Mouse (Mus musculus) heart, embryonic 16.5 days (tissue): ENCODE measurements around the gene Apbb2. TPM values are rescaled to one million over a fixed set of nuclear protein-coding genes. Genes with fewer than 3 reads are reported as not detected.
A peak's percentile ranks its signal among the peaks of the same experiment; 100 is the strongest.

Experiments used
- ATAC-seq: fragments of 200-750 bp; cut with Nextera tagmentation; replicated peaks from 2 replicates; pipeline ENCODE4 v1.8.0; 2017; ENCODE audit warnings: moderate number of reproducible peaks; ENCODE audit not compliant: insufficient read depth, low FRiP score; ENCODE audit errors: extremely low read depth
- H3K27ac ChIP-seq: fragments of 300-500 bp; sonication (generic); 2 replicates; pipeline ENCODE4 v1.5.1; 2014; ENCODE audit warnings: mild to moderate bottlenecking, low read length, control low read depth, moderate library complexity
- H3K27me3 ChIP-seq: fragments of 300-500 bp; sonication (generic); 2 replicates; pipeline ENCODE4 v1.6.1; 2014; ENCODE audit warnings: low read length, mixed read lengths; ENCODE audit not compliant: control insufficient read depth, insufficient read depth
- H3K36me3 ChIP-seq: fragments of 300-500 bp; sonication (generic); 2 replicates; pipeline ENCODE4 v1.6.1; 2014; ENCODE audit not compliant: control insufficient read depth, insufficient read depth
- H3K4me1 ChIP-seq: fragments of 300-500 bp; sonication (generic); 2 replicates; pipeline ENCODE4 v1.6.1; 2014; ENCODE audit warnings: low read length, mixed read lengths; ENCODE audit not compliant: control insufficient read depth, insufficient read depth
- H3K4me2 ChIP-seq: fragments of 300-500 bp; sonication (generic); 2 replicates; pipeline ENCODE4 v1.6.1; 2014; ENCODE audit warnings: low read depth, mild to moderate bottlenecking, control low read depth, low read length
- H3K4me3 ChIP-seq: fragments of 300-500 bp; sonication (generic); 2 replicates; pipeline ENCODE4 v1.5.1; 2014; ENCODE audit warnings: mild to moderate bottlenecking, control low read depth, low read length
- H3K9ac ChIP-seq: fragments of 300-500 bp; sonication (generic); 2 replicates; pipeline ENCODE4 v1.6.1; 2014; ENCODE audit warnings: low read length, control low read depth
- H3K9me3 ChIP-seq: fragments of 300-500 bp; sonication (generic); replicated peaks from 2 replicates; pipeline ENCODE4 v1.6.1; 2016; ENCODE audit warnings: low read length; ENCODE audit not compliant: control insufficient read depth
- WGBS: fragments of 180-500 bp; shearing (Covaris S2); extraction: QIAGEN DNeasy Blood & Tissue Kit; methylation state at CpG from one replicate; pipeline ENCODE4 v1.1.7; 2014; 5-methylcytosine and 5-hydroxymethylcytosine counted together
- polyA plus RNA-seq: library from polyadenylated mRNA; unstranded; fragments of >200 nt; fragmentation: Nextera tagmentation; extraction: Ambion mirVana; gene quantifications from 2 replicates; pipeline ENCODE4 v1.2.1, GENCODE M21; 2015

Gene Apbb2
- polyA plus RNA-seq, 1 experiment from 2014 or later = 34.0 TPM

- H3K4me2 ChIP-seq = no peak overlapping the region
- no peak for ATAC-seq
- no peak overlapping the region for H3K4me3 ChIP-seq
- H3K4me1 ChIP-seq = no peaks in the 10 kb centered on the region
- H3K9ac ChIP-seq = no peak overlapping the region
- H3K27me3 ChIP-seq = no peaks in the 10 kb centered on the region
- no peak overlapping the region for H3K27ac ChIP-seq
- no peaks in the 10 kb centered on the region for H3K36me3 ChIP-seq
- H3K9me3 ChIP-seq = no peaks in the 10 kb centered on the region
These were observed 105.2 kb downstream of the Apbb2 start for GRCm38 (mm10) chr5:66513412-66513811.

- Histone ChIP-seq H3K4me2 (no peak overlapping the region), H3K9me3 (no peaks in the 10 kb centered on the region), H3K9ac (no peak overlapping the region), H3K27ac (no peak overlapping the region), H3K4me1 (no peaks in the 10 kb centered on the region), H3K27me3 (no peaks in the 10 kb centered on the region), H3K36me3 (no peaks in the 10 kb centered on the region), H3K4me3 (no peak overlapping the region)
- 93% methylated on average over 7 of the region's 7 CpGs for WGBS
- no peak for ATAC-seq
These were observed 106.1 kb downstream of the Apbb2 start for GRCm38 (mm10) chr5:66512519-66512918.

- no peaks in the 10 kb centered on the region for H3K27me3 ChIP-seq
- no peaks in the 10 kb centered on the region for H3K36me3 ChIP-seq
- H3K4me3 ChIP-seq = no peak overlapping the region
- H3K9ac ChIP-seq = no peak overlapping the region
- ATAC-seq = no peak
- no peak overlapping the region for H3K4me2 ChIP-seq
- peak overlapping the region; percentile 13; the same call in 1 of the 2 replicates for H3K27ac ChIP-seq
- 79% methylated on average over 7 of the region's 7 CpGs for WGBS
- no peaks in the 10 kb centered on the region for H3K9me3 ChIP-seq
- no peaks in the 10 kb centered on the region for H3K4me1 ChIP-seq
These were observed 107.9 kb downstream of the Apbb2 start for GRCm38 (mm10) chr5:66510716-66511115.

GRCm38 (mm10) chr5:66509151-66509550, 109.4 kb downstream of the Apbb2 start:
- H3K4me2 ChIP-seq = no peak overlapping the region
- H3K9ac ChIP-seq = no peak overlapping the region
- no peak overlapping the region for H3K27ac ChIP-seq
- ATAC-seq = no peak
- H3K9me3 ChIP-seq = no peaks in the 10 kb centered on the region
- H3K36me3 ChIP-seq = no peaks in the 10 kb centered on the region
- H3K4me3 ChIP-seq = no peak overlapping the region
- WGBS = 63% methylated on average over 5 of the region's 5 CpGs
- H3K27me3 ChIP-seq = no peaks in the 10 kb centered on the region
- peaks cover 7% of the 10 kb centered on the region for H3K4me1 ChIP-seq

GRCm38 (mm10) chr5:66505578-66505977, 113.0 kb downstream of the Apbb2 start:
- no peaks in the 10 kb centered on the region for H3K36me3 ChIP-seq

GRCm38 (mm10) chr5:66505071-66505470, 113.5 kb downstream of the Apbb2 start:
- peaks cover 3% of the 10 kb centered on the region; the same call in 1 of the 2 replicates for H3K9me3 ChIP-seq
- peaks cover 16% of the 10 kb centered on the region for H3K4me1 ChIP-seq
- no peak overlapping the region for H3K4me3 ChIP-seq
- no peak overlapping the region for H3K9ac ChIP-seq
- H3K27ac ChIP-seq = no peak overlapping the region
- WGBS = 67% methylated on average over 1 of the region's 1 CpGs
- no peak overlapping the region for H3K4me2 ChIP-seq
- no peak for ATAC-seq
- no peaks in the 10 kb centered on the region for H3K27me3 ChIP-seq
- peaks cover 3% of the 10 kb centered on the region; the same call in 1 of the 2 replicates for H3K36me3 ChIP-seq

More at GRCm38 (mm10) chr5:66505578-66505977, 113.0 kb downstream of the Apbb2 start:
- no peak overlapping the region for H3K9ac ChIP-seq
- 80% methylated on average over 3 of the region's 3 CpGs for WGBS
- no peaks in the 10 kb centered on the region for H3K27me3 ChIP-seq
- H3K4me2 ChIP-seq = no peak overlapping the region
- no peaks in the 10 kb centered on the region for H3K9me3 ChIP-seq
- ATAC-seq = no peak
- no peak overlapping the region for H3K27ac ChIP-seq
- H3K4me3 ChIP-seq = no peak overlapping the region
- peaks cover 16% of the 10 kb centered on the region for H3K4me1 ChIP-seq

GRCm38 (mm10) chr5:66504434-66504747, 114.2 kb downstream of the Apbb2 start:
- Histone ChIP-seq H3K4me2 (peak overlapping the region; percentile 30), H3K9ac (no peak overlapping the region), H3K4me1 (peaks cover 16% of the 10 kb centered on the region), H3K36me3 (peaks cover 3% of the 10 kb centered on the region; the same call in 1 of the 2 replicates), H3K27ac (peak overlapping the region; percentile 67), H3K4me3 (no peak overlapping the region), H3K9me3 (peaks cover 5% of the 10 kb centered on the region; the same call in 1 of the 2 replicates), H3K27me3 (no peaks in the 10 kb centered on the region)
- 16% methylated on average over 6 of the region's 6 CpGs for WGBS
- peak; percentile 32; the same call in 1 of the 2 replicates for ATAC-seq

GRCm38 (mm10) chr5:66503557-66504433, 114.8 kb downstream of the Apbb2 start:
- peaks cover 5% of the 10 kb centered on the region; the same call in 1 of the 2 replicates for H3K9me3 ChIP-seq
- 34% methylated on average over 17 of the region's 17 CpGs for WGBS
- H3K4me3 ChIP-seq = peak overlapping the region; percentile 6; the same call in 1 of the 2 replicates
- H3K4me2 ChIP-seq = peak overlapping the region; percentile 30
- peaks cover 3% of the 10 kb centered on the region; the same call in 1 of the 2 replicates for H3K36me3 ChIP-seq
- peak; percentile 75 for ATAC-seq
- peaks cover 19% of the 10 kb centered on the region for H3K4me1 ChIP-seq
- H3K27me3 ChIP-seq = no peaks in the 10 kb centered on the region
- peak overlapping the region; percentile 67 for H3K27ac ChIP-seq
- H3K9ac ChIP-seq = 0 out of 2 replicates have a peak overlapping the region, but pooled peaks have one; percentile 25

- no peak overlapping the region for H3K27ac ChIP-seq
- peaks cover 19% of the 10 kb centered on the region for H3K4me1 ChIP-seq
- 85% methylated on average over 1 of the region's 1 CpGs for WGBS
- peaks cover 3% of the 10 kb centered on the region; the same call in 1 of the 2 replicates for H3K36me3 ChIP-seq
- no peak for ATAC-seq
- H3K9me3 ChIP-seq = peaks cover 5% of the 10 kb centered on the region; the same call in 1 of the 2 replicates
- H3K27me3 ChIP-seq = no peaks in the 10 kb centered on the region
- H3K4me3 ChIP-seq = no peak overlapping the region
- no peak overlapping the region for H3K9ac ChIP-seq
- no peak overlapping the region for H3K4me2 ChIP-seq
These were observed 115.6 kb downstream of the Apbb2 start for GRCm38 (mm10) chr5:66503033-66503432.
